22 mouse cellular contexts compared by ENCODE assay signal in genomic region chr6:142366473-142367018, GRCm38 (mm10). TPM values are rescaled to one million over a fixed set of nuclear protein-coding genes. Genes with fewer than 3 reads are reported as not detected.
"Had no signal": no experiment of that assay in that cellular context is flagged by ENCODE, and none has a peak within 500 bp of the region (broad histone marks: within the 10 kb centered on the region; RNA-seq: fewer than 3 reads in every experiment).

No protein-coding gene starts in this region.

- DNase-seq: kidney, adult 8-10 months; kidney, postnatal 36 days; layer of hippocampus, postnatal 36 days; liver, embryonic 13.5 days; lung, adult 2 months; lung, postnatal 14 days; midbrain, embryonic 14.5 days; thymus, adult 2 months; thymus, postnatal 14 days; thymus, postnatal 4 days had no signal

- H3K4me2 ChIP-seq: liver, embryonic 13.5 days; neural tube, embryonic 13.5 days had no signal

- H3K4me1 ChIP-seq: liver, embryonic 13.5 days; megakaryocyte, embryonic 14.5 days; midbrain, embryonic 10.5 days; neural tube, embryonic 13.5 days had no signal

- H3K4me3 ChIP-seq: left cerebral cortex, adult 2 months; liver, embryonic 13.5 days; megakaryocyte, embryonic 14.5 days; midbrain, embryonic 10.5 days; neural tube, embryonic 13.5 days had no signal

- ATAC-seq: intestine, postnatal 0 days had no signal

- H3K9me3 ChIP-seq: liver, embryonic 13.5 days; megakaryocyte, embryonic 14.5 days; midbrain, embryonic 10.5 days; neural tube, embryonic 13.5 days had no signal

- H3K9ac ChIP-seq: liver, embryonic 13.5 days; neural tube, embryonic 13.5 days had no signal

- H3K27ac ChIP-seq: kidney, postnatal 0 days; left cerebral cortex, adult 2 months; liver, embryonic 13.5 days; macrophage; midbrain, embryonic 10.5 days; neural tube, embryonic 13.5 days had no signal

- H3K27me3 ChIP-seq: liver, embryonic 13.5 days; megakaryocyte, embryonic 14.5 days; neural tube, embryonic 13.5 days had no signal

RNA-seq across cellular contexts. Expression of gene Slco1a5, which starts 43.8 kb away (rescaled TPM):
- total RNA-seq: layer of hippocampus, postnatal 36 days; left cerebral cortex, adult 2 months; liver, adult 2 months; neutrophil, adult 5-6 weeks had no signal
- polyA plus RNA-seq: intestine, postnatal 0 days; limb, embryonic 11.5 days; liver, adult 2 months; liver, embryonic 13.5 days; macrophage; neural tube, embryonic 13.5 days; small intestine, adult 2 months; spleen, adult 2 months had no signal

RNA-seq across cellular contexts. Expression of gene Spx, which starts 46.7 kb away (rescaled TPM):
- total RNA-seq: liver, adult 2 months had no signal
- polyA plus RNA-seq: intestine, postnatal 0 days; liver, adult 2 months; macrophage had no signal
